Mouse (Mus musculus) adrenal gland, postnatal 25 days (tissue): ENCODE measurements around the gene Ncoa5. TPM values are rescaled to one million over a fixed set of nuclear protein-coding genes. Genes with fewer than 3 reads are reported as not detected.

ENCODE experiments used
- DNase-seq: peaks from one replicate; pipeline ENCODE4 v3.0.0; 2021; ENCODE audit warnings: mixed read lengths
- total RNA-seq: library from RNA; stranded (reverse); gene quantifications from 2 replicates; pipeline ENCODE4 v1.2.3, GENCODE M21; 2021

The Ncoa5 gene
- total RNA-seq, 1 experiment from 2014 or later = 34.1 TPM

- DNase-seq = no peak
Measured at GRCm38 (mm10) chr2:164956195-164956594, 78.5 kb downstream of the Ncoa5 start.

- DNase-seq = no peak
Measured at GRCm38 (mm10) chr2:164955725-164956124, 78.9 kb downstream of the Ncoa5 start.

- peak; percentile 87 for DNase-seq
Measured at GRCm38 (mm10) chr2:164953224-164953623, 81.4 kb downstream of the Ncoa5 start.

DNA sequence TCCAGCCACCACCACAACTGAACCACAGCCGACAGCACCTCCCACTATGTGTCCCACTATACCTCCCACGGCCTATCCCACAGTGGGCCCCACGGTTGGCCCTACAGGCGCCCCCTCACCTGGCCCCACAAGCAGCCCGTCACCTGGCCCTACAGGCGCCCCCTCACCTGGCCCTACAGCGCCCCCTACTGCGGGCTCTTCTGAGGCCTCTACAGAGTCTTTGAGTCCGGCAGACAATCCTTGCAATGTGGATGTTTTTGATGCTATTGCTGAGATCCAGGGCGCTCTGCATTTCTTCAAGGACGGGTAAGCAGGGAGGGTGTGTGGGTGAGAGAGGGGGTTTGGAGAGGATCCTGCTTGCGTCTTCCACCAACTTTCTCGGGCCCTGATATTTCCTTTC lies 82.2 kb downstream of the Ncoa5 start:
- no peak for DNase-seq

GRCm38 (mm10) chr2:164951745-164952144 lies 82.9 kb downstream of the Ncoa5 start:
- DNase-seq = no peak

DNA sequence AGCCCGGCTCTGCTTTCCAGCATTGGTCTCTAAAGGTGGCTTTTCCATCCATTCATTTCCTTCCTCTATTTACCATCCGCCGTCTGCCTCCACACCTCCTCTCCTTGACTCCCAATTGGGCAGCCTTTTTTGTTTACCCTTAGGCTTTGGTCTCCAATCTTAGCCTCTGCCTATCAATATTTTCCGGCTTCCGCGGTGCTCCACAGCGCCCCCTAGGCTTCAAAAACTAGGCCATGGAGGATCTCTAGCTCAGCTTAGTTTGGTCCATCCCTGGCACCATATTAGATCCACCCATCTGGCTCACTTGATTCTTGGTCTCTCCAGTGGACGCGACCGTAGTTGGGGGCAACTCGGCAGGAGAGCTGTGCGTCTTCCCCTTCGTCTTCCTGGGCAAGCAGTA lies 84.2 kb downstream of the Ncoa5 start:
- DNase-seq = no peak

Other genes with a start within 250 kb of the Ncoa5 start
- gene Snx21, start 249.0 kb downstream of the Ncoa5 start, total RNA-seq = 36.6 and 50.0 TPM in 2 replicates
- gene Acot8, start 230.0 kb downstream of the Ncoa5 start, total RNA-seq = 28.9 and 36.0 TPM in 2 replicates
- 4.3 and 5.5 TPM in 2 replicates for gene Zswim3, start 229.8 kb downstream of the Ncoa5 start, total RNA-seq
- 11.9 and 14.2 TPM in 2 replicates for gene Zswim1, start 212.2 kb downstream of the Ncoa5 start, total RNA-seq
- not detected in 2 replicates for gene Spata25, start 206.3 kb downstream of the Ncoa5 start, total RNA-seq
- 108 and 121 TPM in 2 replicates for gene Ctsa, start 202.0 kb downstream of the Ncoa5 start, total RNA-seq
- gene Neurl2, start 201.4 kb downstream of the Ncoa5 start, total RNA-seq = 1.3 and 2.2 TPM in 2 replicates
- 12.7 and 16.2 TPM in 2 replicates for gene Pltp, start 177.2 kb downstream of the Ncoa5 start, total RNA-seq
- 46.6 and 60.9 TPM in 2 replicates for gene Pcif1, start 155.6 kb downstream of the Ncoa5 start, total RNA-seq
- 21.2 and 23.9 TPM in 2 replicates for gene Zfp335, start 123.1 kb downstream of the Ncoa5 start, total RNA-seq
- 0.33 and 0.43 TPM in 2 replicates for gene Mmp9, start 94.1 kb downstream of the Ncoa5 start, total RNA-seq
- 7.2 and 10.6 TPM in 2 replicates for gene Slc12a5, start 74.1 kb downstream of the Ncoa5 start, total RNA-seq
- 2.1 and 3.9 TPM in 2 replicates for gene Cd40, start 20.8 kb upstream of the Ncoa5 start, total RNA-seq
- gene 1700025C18Rik, start 55.9 kb upstream of the Ncoa5 start, total RNA-seq = not detected in 2 replicates
- gene Cdh22, start 200.0 kb upstream of the Ncoa5 start, total RNA-seq = 0.57 and 1.2 TPM in 2 replicates